Mouse (Mus musculus): ENCODE measurements around the gene Rabl3.

DNA sequence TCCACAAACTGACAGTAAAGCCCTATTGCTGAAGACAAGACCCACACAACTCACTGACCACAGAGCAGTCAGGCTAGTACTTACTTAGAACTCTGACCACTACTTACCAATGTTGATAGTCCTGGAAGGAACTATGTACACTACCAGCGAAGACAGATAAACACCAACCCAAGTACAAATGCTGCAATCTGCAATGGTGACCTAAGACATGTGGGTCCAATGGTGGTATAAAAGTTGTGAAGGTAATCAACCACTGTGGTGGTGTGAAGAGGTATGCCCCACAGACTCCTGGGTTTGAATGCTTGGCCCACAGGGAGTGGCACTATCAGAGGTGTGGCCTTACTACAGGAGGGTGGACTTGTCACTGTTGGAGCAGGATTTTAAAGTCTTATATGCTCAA, 20.0 kb upstream of the Rabl3 start:
- no peak for TF ChIP-seq CTCF (IDR thresholded peaks at IDR 0.05; ENCODE audit: extremely low read depth, insufficient read depth, insufficient read length, insufficient replicate concordance)
- TF ChIP-seq POLR2A (IDR thresholded peaks at IDR 0.05; ENCODE audit: low read depth, low read length) = no peak
